Mouse (Mus musculus): ENCODE measurements around the gene Ifna13. TPM values are rescaled to one million over a fixed set of nuclear protein-coding genes. Genes with fewer than 3 reads are reported as not detected.

The Ifna13 gene
- polyA plus RNA-seq, 1 experiment from 2014 or later = not detected

DNA sequence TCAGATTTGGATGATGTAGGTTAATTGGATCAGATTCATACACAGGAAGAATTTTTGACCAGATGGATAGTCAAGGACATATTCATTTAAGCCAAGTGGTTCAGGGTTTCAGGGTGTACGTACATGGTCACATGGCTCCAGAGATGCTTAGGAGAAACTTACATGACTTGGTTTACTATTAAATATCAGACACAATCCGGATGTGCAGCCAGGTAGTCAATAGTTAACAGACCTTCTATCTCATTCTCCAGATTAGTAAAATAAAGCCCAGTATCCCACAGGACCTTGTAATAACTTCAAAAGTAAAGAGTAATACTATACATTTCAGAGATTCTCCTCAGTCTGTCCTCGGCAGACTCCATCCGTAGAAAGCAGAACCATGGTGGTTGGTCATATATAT, 9.9 kb downstream of the Ifna13 start, which contains the start of gene C87499:
Gene C87499, minus strand, starts transcription at position 101 of the 400 bp plus-strand sequence.
- H3K9me3 ChIP-seq (ENCODE audit: low read length) = no peaks in the 10 kb centered on the region
- no peak within 1 kb of the TSS for H3K27ac ChIP-seq (ENCODE audit: low read length)
- 85% methylated on average over 4 of the region's 4 CpGs for WGBS
- H3K4me3 ChIP-seq (ENCODE audit: low read depth, low read length) = no peak within 1 kb of the TSS
- no peaks in the 10 kb centered on the region for H3K36me3 ChIP-seq (ENCODE audit: insufficient read depth, low read length)
- ATAC-seq (no peak), DNase-seq (ENCODE audit: low spot score) (no peak)
- no peak within 1 kb of the TSS for H3K4me2 ChIP-seq (replicated peaks; ENCODE audit: low read depth, low read length)
- H3K27me3 ChIP-seq (replicated peaks; ENCODE audit: insufficient read depth, low read length) = no peaks in the 10 kb centered on the region
- TF ChIP-seq CTCF (IDR thresholded peaks at IDR 0.05) (no peak), EP300 (IDR thresholded peaks at IDR 0.05) (no peak)
- no peak within 1 kb of the TSS for H3K9ac ChIP-seq (replicated peaks; ENCODE audit: low read depth)
- H3K4me1 ChIP-seq (ENCODE audit: insufficient read depth, low read depth, low read length) = no peaks in the 10 kb centered on the region

DNA sequence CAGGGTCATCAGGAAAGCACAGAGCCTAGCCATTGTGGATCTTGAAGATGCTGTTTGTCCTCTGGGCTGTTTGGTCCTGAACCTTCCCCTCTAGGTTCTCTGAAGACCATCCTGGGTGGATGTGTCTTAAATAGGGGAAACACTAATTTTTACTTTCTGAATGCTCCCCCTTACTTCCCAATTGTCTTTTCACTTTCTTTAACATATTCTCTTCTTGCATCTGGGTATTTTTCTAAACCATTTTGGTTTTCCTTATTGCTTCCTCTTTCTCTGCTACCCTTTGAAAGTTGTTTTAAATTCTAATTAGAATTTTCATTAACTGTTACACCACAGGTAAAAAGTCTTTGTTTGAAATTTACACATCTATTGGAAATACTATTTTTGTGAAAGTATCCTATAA, 41.0 kb downstream of the Ifna13 start, which contains the start of gene Ifna12:
Gene Ifna12, minus strand, starts transcription at position 101 of the 400 bp plus-strand sequence.
- ATAC-seq (no peak), DNase-seq (ENCODE audit: low spot score) (no peak)
- H3K9ac ChIP-seq (replicated peaks; ENCODE audit: low read depth) = no peak within 1 kb of the TSS
- H3K4me2 ChIP-seq (replicated peaks; ENCODE audit: low read depth, low read length) = no peak within 1 kb of the TSS
- H3K27ac ChIP-seq (ENCODE audit: low read length) = no peak within 1 kb of the TSS
- no peak within 1 kb of the TSS for H3K4me3 ChIP-seq (ENCODE audit: low read depth, low read length)
- H3K9me3 ChIP-seq (ENCODE audit: low read length) = no peaks in the 10 kb centered on the region
- H3K36me3 ChIP-seq (ENCODE audit: insufficient read depth, low read length) = no peaks in the 10 kb centered on the region
- no peak for TF ChIP-seq CTCF (IDR thresholded peaks at IDR 0.05)
- no peak for TF ChIP-seq EP300 (IDR thresholded peaks at IDR 0.05)
- H3K27me3 ChIP-seq (replicated peaks; ENCODE audit: insufficient read depth, low read length) = no peaks in the 10 kb centered on the region
- no peaks in the 10 kb centered on the region for H3K4me1 ChIP-seq (ENCODE audit: insufficient read depth, low read depth, low read length)

Other genes starting within 250 kb of the Ifna13 start
- 10.2 and 11.3 TPM in 2 replicates for gene Hacd4, start 205.5 kb downstream of the Ifna13 start, polyA plus RNA-seq (2015; fragmentation: Nextera tagmentation; extraction: Ambion mirVana)
- gene Ifnb1, start 121.7 kb downstream of the Ifna13 start, polyA plus RNA-seq (2015; fragmentation: Nextera tagmentation; extraction: Ambion mirVana) = not detected in 2 replicates
- gene Ifna15, start 86.2 kb downstream of the Ifna13 start, polyA plus RNA-seq (2015; fragmentation: Nextera tagmentation; extraction: Ambion mirVana) = not detected in 2 replicates
- gene Ifna14, start 72.7 kb downstream of the Ifna13 start, polyA plus RNA-seq (2015; fragmentation: Nextera tagmentation; extraction: Ambion mirVana) = not detected in 2 replicates
- gene Ifna9, start 52.1 kb downstream of the Ifna13 start, polyA plus RNA-seq (2015; fragmentation: Nextera tagmentation; extraction: Ambion mirVana) = not detected in 2 replicates
- gene Ifna12, start 41.1 kb downstream of the Ifna13 start, polyA plus RNA-seq (2015; fragmentation: Nextera tagmentation; extraction: Ambion mirVana) = not detected in 2 replicates
- not detected in 2 replicates for gene C87499, start 10.0 kb downstream of the Ifna13 start, polyA plus RNA-seq (2015; fragmentation: Nextera tagmentation; extraction: Ambion mirVana)
- gene Ifna16, start 32.5 kb upstream of the Ifna13 start, polyA plus RNA-seq (2015; fragmentation: Nextera tagmentation; extraction: Ambion mirVana) = not detected in 2 replicates
- not detected in 2 replicates for gene Ifna2, start 39.5 kb upstream of the Ifna13 start, polyA plus RNA-seq (2015; fragmentation: Nextera tagmentation; extraction: Ambion mirVana)
- gene Ifnab, start 46.9 kb upstream of the Ifna13 start, polyA plus RNA-seq (2015; fragmentation: Nextera tagmentation; extraction: Ambion mirVana) = not detected in 2 replicates
- 0.19 TPM in 1 of 2 replicates, not detected in the other for gene Gm26566, start 77.3 kb upstream of the Ifna13 start, polyA plus RNA-seq (2015; fragmentation: Nextera tagmentation; extraction: Ambion mirVana)
- 54.1 and 59.7 TPM in 2 replicates for gene Klhl9, start 78.0 kb upstream of the Ifna13 start, polyA plus RNA-seq (2015; fragmentation: Nextera tagmentation; extraction: Ambion mirVana)
- gene Gm13271, start 110.4 kb upstream of the Ifna13 start, polyA plus RNA-seq (2015; fragmentation: Nextera tagmentation; extraction: Ambion mirVana) = not detected in 2 replicates
- gene Gm13283, start 115.7 kb upstream of the Ifna13 start, polyA plus RNA-seq (2015; fragmentation: Nextera tagmentation; extraction: Ambion mirVana) = 0.38 and 0.44 TPM in 2 replicates
- gene Gm13290, start 129.4 kb upstream of the Ifna13 start, polyA plus RNA-seq (2015; fragmentation: Nextera tagmentation; extraction: Ambion mirVana) = 0.40 TPM in 1 of 2 replicates, not detected in the other
- not detected in 2 replicates for gene Gm13289, start 132.5 kb upstream of the Ifna13 start, polyA plus RNA-seq (2015; fragmentation: Nextera tagmentation; extraction: Ambion mirVana)
- not detected in 2 replicates for gene Gm13272, start 135.4 kb upstream of the Ifna13 start, polyA plus RNA-seq (2015; fragmentation: Nextera tagmentation; extraction: Ambion mirVana)
- gene Ifnz, start 137.7 kb upstream of the Ifna13 start, polyA plus RNA-seq (2015; fragmentation: Nextera tagmentation; extraction: Ambion mirVana) = 0.26 and 0.61 TPM in 2 replicates
- gene Gm13276, start 141.2 kb upstream of the Ifna13 start, polyA plus RNA-seq (2015; fragmentation: Nextera tagmentation; extraction: Ambion mirVana) = 0.30 TPM in 1 of 2 replicates, not detected in the other
- not detected in 2 replicates for gene Gm13277, start 144.2 kb upstream of the Ifna13 start, polyA plus RNA-seq (2015; fragmentation: Nextera tagmentation; extraction: Ambion mirVana)
- gene Gm13278, start 147.1 kb upstream of the Ifna13 start, polyA plus RNA-seq (2015; fragmentation: Nextera tagmentation; extraction: Ambion mirVana) = not detected in 2 replicates
- gene Gm13275, start 150.0 kb upstream of the Ifna13 start, polyA plus RNA-seq (2015; fragmentation: Nextera tagmentation; extraction: Ambion mirVana) = not detected in 2 replicates
- gene Gm13279, start 152.9 kb upstream of the Ifna13 start, polyA plus RNA-seq (2015; fragmentation: Nextera tagmentation; extraction: Ambion mirVana) = not detected in 2 replicates
- 1.8 and 2.4 TPM in 2 replicates for gene Gm13285, start 155.2 kb upstream of the Ifna13 start, polyA plus RNA-seq (2015; fragmentation: Nextera tagmentation; extraction: Ambion mirVana)
- not detected in 2 replicates for gene Gm13287, start 158.8 kb upstream of the Ifna13 start, polyA plus RNA-seq (2015; fragmentation: Nextera tagmentation; extraction: Ambion mirVana)
- 0.05 TPM in 1 of 2 replicates, not detected in the other for gene Gm13288, start 161.1 kb upstream of the Ifna13 start, polyA plus RNA-seq (2015; fragmentation: Nextera tagmentation; extraction: Ambion mirVana)
- gene Ifna7, start 171.8 kb upstream of the Ifna13 start, polyA plus RNA-seq (2015; fragmentation: Nextera tagmentation; extraction: Ambion mirVana) = not detected in 2 replicates
- gene Ifna11, start 175.5 kb upstream of the Ifna13 start, polyA plus RNA-seq (2015; fragmentation: Nextera tagmentation; extraction: Ambion mirVana) = not detected in 2 replicates
- gene Ifna6, start 183.0 kb upstream of the Ifna13 start, polyA plus RNA-seq (2015; fragmentation: Nextera tagmentation; extraction: Ambion mirVana) = not detected in 2 replicates
- gene Ifna5, start 191.1 kb upstream of the Ifna13 start, polyA plus RNA-seq (2015; fragmentation: Nextera tagmentation; extraction: Ambion mirVana) = not detected in 2 replicates
- not detected in 2 replicates for gene Ifna4, start 197.4 kb upstream of the Ifna13 start, polyA plus RNA-seq (2015; fragmentation: Nextera tagmentation; extraction: Ambion mirVana)
- gene Ifna1, start 205.6 kb upstream of the Ifna13 start, polyA plus RNA-seq (2015; fragmentation: Nextera tagmentation; extraction: Ambion mirVana) = not detected in 2 replicates
- gene Ifne, start 235.7 kb upstream of the Ifna13 start, polyA plus RNA-seq (2015; fragmentation: Nextera tagmentation; extraction: Ambion mirVana) = not detected in 2 replicates

Measured in lung, postnatal 0 days (tissue).